Mouse (Mus musculus): ENCODE measurements around the gene Dnaja4.
A peak's percentile ranks its signal among the peaks of the same experiment; 100 is the strongest.
"Not testable (repeated sequence)": the region's sequence is repeated elsewhere in the genome, so short reads cannot be mapped to it uniquely, and the experiment has no call there.

The Dnaja4 gene

GRCm38 (mm10) chr9:54698318-54699086, at the start of gene Dnaja4:
Gene Dnaja4, plus strand, starts transcription at chr9:54698873.
- no peak for DNase-seq

DNA sequence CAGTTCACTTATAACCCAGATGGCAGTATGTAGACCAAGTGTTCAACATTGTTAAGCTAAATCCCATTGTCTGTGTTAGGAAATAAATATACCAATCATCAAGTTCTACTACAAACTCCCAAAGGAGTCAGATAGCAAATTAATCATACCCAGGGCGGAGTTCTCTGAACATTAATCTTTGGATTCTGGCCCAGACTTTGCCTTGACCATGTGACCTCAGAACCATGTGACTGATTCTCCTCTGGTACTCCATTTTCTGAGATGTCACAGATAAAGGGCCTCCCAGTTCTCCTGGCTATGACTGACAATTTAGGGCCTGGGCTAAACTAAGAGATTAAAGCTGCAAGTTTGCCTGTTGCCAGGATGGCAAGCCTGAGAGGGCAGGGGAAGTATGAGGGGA, 49.3 kb upstream of the Dnaja4 start:
- no peak for DNase-seq

DNA sequence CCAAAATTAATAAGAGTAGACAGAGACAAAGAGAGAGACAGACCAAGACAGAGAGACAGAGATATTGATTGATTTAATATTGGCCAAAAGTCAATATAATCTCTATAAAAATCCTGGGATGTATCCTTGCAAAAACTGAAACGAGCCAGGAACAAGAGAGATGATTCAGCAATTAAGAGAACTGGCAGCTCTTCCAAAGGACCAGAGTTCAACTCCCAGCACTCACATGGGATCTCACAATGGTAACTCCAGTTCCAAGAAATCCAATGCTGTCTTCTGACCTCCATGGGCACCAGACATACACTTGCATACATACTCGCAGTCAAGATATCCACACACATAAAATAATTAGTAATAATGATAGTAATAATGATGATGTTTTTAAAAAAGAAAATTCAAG, 45.9 kb upstream of the Dnaja4 start:
- no peak for DNase-seq

DNA sequence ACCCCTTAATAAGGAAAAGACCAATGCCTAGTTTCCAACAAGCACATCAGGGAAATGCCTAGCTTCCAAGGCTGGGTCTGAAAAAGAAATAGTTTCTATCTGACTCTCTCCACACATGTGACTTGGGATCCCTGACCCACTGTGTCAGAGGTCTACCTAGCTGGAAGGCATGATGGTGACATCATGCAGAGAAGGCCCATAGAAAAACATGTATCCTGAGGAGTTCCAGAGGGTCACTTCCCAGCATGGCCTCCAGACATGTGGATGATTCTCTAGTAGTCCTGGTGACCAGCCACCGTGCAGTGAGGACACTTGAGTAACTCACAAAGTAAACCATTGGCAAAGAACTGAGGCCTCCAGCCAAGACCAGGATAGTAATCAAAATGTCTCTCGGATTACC, 42.8 kb upstream of the Dnaja4 start:
- DNase-seq = no peak

GRCm38 (mm10) chr9:54656402-54656801, 42.3 kb upstream of the Dnaja4 start:
- DNase-seq = no peak

- no peak for DNase-seq
These were observed 39.9 kb upstream of the Dnaja4 start for GRCm38 (mm10) chr9:54658773-54659172.

DNA sequence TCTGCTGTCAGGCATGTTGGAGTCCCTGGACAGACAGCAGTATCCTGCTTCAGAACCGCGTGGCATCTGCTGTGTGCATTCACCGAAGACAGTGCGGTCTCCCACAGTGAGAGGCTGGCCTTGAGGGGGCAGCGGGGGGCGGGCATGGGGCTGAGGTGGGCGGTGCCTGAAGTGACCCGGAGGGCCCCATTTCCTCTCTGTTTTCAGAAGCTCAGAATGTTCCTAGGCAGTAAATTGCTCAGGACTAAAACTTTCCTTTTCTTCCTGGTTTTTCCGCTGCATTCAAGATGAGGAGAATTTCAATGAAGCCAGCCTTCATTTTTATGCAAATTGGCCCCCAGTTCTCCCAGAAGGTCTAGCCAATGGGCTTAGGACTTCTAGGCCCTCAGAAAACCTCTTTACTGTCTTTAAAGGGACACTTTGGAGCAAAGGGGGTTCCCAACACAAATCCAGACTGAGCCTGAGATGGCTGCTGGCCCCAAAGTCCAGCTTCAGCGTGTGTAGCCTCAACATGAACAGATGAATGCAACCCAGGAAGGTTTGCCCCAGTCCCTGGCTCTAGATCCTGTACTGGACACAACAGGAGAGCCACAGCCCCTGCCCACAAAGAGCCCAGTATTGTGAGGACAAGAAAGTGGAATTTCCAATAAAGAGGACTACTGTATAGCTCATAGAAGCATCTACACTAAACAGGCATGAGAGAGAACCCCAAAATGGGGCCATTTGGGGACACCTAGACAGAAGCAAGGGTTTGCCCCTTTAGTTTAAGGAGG, 36.9 kb upstream of the Dnaja4 start, which contains the start of gene Acsbg1:
TSS of gene Acsbg1 (minus strand) at position 266 of the 773 bp plus-strand sequence.
- DNase-seq = peak; percentile 8

DNA sequence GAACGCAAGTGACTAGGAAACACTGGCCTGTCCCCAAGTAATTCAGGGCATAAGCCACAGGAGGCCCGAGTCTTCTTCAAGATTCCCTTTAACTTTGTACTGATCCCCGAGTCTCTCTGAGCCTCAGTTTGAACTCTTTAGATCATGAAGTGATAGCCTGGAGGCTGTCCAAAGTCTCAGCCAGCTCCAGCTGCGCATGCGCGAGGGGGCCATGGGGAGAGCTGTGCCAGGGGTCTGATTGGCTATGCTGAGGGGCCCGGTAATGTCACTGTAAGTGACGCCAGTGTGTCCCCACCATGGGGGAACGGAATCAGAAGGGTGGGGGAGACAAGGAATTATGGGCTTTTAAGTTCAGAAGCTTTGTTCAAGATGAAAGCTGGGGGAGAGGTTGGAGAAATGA, 34.3 kb upstream of the Dnaja4 start:
- DNase-seq = no peak

GRCm38 (mm10) chr9:54666116-54666515, 32.6 kb upstream of the Dnaja4 start:
- DNase-seq = no peak

DNA sequence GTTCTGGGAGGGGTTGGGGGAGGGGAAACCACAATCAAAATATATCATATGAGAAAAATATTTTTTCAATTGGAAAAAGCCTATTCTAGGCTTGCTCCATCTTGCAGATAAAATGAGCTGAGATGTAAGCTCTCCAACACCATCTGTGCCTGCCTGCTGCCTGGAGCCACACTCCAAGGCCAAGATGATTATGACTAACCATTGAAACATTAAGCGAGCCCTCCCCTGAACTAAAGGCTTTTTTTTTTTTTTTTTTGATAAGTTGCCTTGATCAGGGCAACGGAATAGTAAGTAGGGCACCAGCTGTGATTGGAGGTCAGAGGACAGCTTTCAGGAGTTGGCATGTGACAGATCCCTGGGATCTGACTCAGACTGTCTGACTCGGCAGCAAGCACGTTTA, 30.2 kb upstream of the Dnaja4 start:
- DNase-seq = peak; percentile 53

- no peak for DNase-seq
These were observed 26.7 kb upstream of the Dnaja4 start for GRCm38 (mm10) chr9:54671962-54672361.

GRCm38 (mm10) chr9:54673887-54674286, 24.8 kb upstream of the Dnaja4 start:
- no peak for DNase-seq

GRCm38 (mm10) chr9:54676531-54676986, 22.1 kb upstream of the Dnaja4 start:
- peak; percentile 71 for DNase-seq

DNA sequence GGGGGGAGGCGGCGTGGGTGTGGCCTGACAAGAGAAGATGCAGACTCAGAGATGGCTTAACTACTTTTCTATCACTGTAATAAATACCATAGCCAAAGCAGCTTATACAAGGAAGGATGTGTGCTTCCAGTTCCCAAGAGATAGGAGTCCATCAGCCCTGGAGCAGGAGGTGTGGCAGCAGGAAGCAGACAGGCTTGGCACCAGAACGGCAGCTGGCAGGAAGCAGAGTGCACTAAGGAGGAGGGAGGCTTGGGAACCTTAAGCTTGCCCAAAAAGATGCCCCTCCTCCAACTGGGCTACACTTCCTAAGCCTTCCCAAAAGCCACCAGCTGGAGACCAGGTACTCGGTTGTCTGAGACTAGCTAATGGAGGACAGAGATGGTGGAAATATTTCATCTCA, 15.8 kb upstream of the Dnaja4 start:
- DNase-seq = no peak

GRCm38 (mm10) chr9:54683814-54684605, 14.7 kb upstream of the Dnaja4 start:
- no peak for DNase-seq

DNA sequence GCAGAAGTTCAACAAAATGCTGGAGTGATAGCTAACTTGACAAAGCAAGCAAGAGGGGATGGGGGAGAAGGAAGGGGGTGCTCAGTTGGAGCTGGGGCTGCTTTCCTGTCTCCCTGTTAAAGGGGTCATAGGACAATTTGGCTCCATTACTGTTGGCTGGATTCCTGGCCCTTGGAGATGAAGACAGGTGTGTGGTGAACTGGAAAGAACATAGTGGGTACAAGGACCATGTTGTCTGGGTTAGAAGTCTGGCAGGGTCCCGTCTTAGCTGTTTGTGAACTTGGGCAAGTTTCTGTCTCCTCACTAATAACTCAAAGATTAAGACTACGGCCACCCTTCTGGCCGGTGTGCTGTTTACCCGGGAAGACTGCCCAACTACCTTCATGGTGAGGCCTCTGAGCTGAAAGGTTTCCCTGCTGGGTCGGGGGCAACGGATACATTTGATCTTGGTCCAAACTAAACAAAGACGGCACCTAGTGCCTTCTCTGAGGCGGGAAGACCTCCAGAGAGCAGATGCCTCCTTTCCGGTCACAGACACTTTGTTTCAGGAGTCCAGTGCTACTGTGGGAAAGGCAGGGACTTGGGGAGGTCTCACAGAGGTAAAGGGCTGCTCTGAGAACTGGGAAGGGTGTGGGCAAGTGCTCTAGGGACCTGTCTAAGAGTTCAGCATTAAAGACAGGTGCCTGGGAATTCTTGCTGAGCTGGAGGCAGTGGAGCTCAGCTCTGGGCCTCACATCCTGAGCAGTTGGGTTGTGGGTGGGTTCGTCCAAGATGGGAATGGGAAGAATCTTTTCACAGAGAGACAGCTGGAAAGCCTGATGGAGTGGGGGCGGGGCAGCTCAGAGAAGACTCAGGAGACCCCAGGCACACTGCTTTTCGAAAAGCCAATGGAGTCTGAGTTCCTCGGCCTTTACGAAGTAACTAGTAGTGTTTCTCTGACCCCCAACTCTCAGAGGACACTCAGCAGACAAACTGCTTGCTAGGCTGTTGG, 11.1 kb upstream of the Dnaja4 start:
- peak; percentile 21 for DNase-seq

GRCm38 (mm10) chr9:54689446-54689845, 9.2 kb upstream of the Dnaja4 start:
- no peak for DNase-seq

DNA sequence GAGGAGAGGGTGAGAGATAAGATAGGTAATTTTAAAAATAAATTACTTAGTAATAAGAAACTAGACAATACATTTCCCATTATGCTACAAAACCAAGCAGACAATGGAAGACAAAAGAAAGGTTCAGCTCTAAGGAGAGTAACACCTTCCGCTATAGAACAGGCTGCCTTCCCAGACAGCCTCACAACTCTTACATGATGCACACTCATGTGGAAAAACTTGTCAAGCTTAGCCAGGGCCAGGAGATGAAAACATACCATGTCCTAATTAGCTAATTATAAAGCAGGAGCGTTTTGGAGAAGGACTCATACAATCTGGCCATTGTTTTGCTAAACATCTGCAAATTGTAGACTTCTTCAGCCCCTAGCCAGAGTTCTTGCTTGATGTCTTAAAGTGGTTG, 8.0 kb upstream of the Dnaja4 start:
- not testable (repeated sequence) for DNase-seq

GRCm38 (mm10) chr9:54691241-54691805, 7.3 kb upstream of the Dnaja4 start:
- peak; percentile 15 for DNase-seq

DNA sequence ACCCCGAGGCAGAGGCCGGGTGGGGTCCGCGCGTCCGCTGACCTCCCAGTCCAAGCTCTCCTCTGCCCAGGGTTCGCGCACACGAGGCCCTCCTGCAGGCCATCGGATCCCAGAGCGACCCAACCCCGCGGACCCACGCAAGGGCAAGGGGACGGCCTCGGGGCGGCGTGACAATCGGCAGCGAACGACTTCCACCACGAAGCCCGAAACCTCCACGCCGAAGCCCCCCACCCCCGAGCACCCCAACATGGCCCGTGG, 343 bp downstream of the Dnaja4 start:
- DNase-seq = no peak

GRCm38 (mm10) chr9:54699345-54700173, 886 bp downstream of the Dnaja4 start:
- DNase-seq = peak; percentile 80
